Mouse (Mus musculus): ENCODE data around the gene Crlf1. TPM values are rescaled to one million over a fixed set of nuclear protein-coding genes. Genes with fewer than 3 reads are reported as not detected.

Gene Crlf1
- polyA plus RNA-seq, 1 experiment from 2014 or later, result 3.6 TPM

DNA sequence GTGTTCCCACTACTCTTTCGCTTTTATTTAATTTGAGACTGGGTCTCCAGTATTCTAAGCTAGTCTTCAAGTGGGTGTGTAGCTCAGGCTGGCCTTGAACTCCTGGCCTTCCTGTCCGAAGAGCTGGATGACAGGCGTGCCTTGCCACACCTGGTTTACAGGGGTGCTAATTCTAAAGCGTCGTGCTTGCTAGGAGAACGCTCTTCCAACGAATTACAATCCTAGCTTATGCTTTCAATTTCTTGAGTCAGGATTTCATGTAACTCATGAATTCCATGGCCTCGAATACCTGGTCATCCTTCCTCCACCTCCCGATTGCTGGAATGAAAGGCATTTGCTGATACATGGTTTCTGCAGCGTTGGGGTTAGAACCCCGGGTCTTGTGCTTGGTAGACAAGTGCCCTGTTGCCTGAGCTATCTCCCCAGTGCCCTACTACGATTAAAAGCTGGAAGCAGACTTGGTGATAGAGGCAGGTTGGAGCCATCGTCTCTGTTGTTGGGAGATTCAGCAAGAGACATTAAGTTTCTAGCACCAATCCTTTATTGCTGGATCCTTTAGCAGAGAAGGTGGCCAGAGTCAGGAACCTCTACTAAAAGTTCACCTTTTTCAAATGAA lies 35.3 kb downstream of the Crlf1 start:
- ATAC-seq (ENCODE audit: low read depth), result no peak
- H3K9me3 ChIP-seq (replicated peaks), result no peaks in the 10 kb centered on the region
- 10% methylated on average over 13 of the region's 13 CpGs for WGBS (ENCODE audit: insufficient replicate concordance)
- H3K4me2 ChIP-seq, result peak overlapping the region; percentile 79
- peaks cover 59% of the 10 kb centered on the region for H3K4me1 ChIP-seq (replicated peaks)
- H3K27ac ChIP-seq, result peak overlapping the region; percentile 92
- H3K9ac ChIP-seq, result peak overlapping the region; percentile 96
- H3K4me3 ChIP-seq (replicated peaks), result peak overlapping the region; percentile 89
- DNase-seq, result no peak
- H3K27me3 ChIP-seq, result no peaks in the 10 kb centered on the region
- peaks cover 36% of the 10 kb centered on the region for H3K36me3 ChIP-seq

DNA sequence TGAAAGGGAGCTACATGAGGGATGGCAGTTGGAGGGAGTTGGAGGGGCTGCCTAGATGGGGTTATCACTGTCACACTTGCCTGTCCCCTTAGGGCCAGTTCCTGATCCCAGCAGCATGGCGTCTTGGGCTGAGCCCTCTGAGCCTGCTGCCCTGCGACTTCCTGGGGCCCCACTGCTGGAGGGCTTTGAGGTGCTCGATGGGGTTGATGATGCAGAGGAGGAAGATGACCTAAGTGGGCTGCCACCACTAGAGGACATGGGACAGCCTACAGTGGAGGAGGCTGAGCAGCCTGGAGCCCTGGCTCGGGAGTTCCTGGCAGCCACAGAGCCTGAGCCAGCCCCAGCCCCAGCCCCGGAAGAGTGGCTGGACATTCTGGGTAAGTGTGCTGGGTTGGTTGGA lies 36.3 kb downstream of the Crlf1 start:
- peak overlapping the region; percentile 79 for H3K4me2 ChIP-seq
- H3K27me3 ChIP-seq, result no peaks in the 10 kb centered on the region
- H3K27ac ChIP-seq, result peak overlapping the region; percentile 92
- peaks cover 46% of the 10 kb centered on the region for H3K36me3 ChIP-seq
- 23% methylated on average over 5 of the region's 5 CpGs for WGBS (ENCODE audit: insufficient replicate concordance)
- H3K9ac ChIP-seq, result peak overlapping the region; percentile 96
- peak overlapping the region; percentile 89 for H3K4me3 ChIP-seq (replicated peaks)
- ATAC-seq (ENCODE audit: low read depth), result no peak
- DNase-seq, result no peak
- peaks cover 52% of the 10 kb centered on the region for H3K4me1 ChIP-seq (replicated peaks)
- H3K9me3 ChIP-seq (replicated peaks), result no peaks in the 10 kb centered on the region

DNA sequence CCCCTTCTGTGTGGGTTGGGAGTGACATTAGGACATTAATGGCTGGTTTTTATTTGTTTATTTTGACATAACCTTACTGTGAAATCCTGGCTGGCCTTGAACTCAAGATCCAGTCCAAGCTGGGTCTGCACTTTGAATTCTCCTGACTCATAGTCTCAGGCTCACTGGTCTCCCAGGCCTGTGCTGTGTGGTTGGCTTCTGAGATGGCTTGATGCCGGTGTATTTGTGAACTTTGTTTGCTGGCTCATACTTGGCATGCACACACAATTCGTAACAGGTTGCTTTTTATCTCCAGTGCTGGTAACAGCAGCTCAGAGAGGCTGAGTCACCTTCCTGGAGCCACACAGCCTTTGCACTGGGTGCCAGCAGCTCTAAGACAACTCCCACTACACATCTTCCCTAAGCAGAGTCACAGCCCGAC lies 36.8 kb downstream of the Crlf1 start:
- Histone ChIP-seq H3K4me3 (replicated peaks) (peak overlapping the region; percentile 89), H3K4me2 (peak overlapping the region; percentile 79), H3K36me3 (peaks cover 50% of the 10 kb centered on the region), H3K9me3 (replicated peaks) (no peaks in the 10 kb centered on the region), H3K27me3 (no peaks in the 10 kb centered on the region), H3K9ac (peak overlapping the region; percentile 96), H3K4me1 (replicated peaks) (peaks cover 49% of the 10 kb centered on the region), H3K27ac (peak overlapping the region; percentile 92)
- DNase-seq, result no peak
- 0 out of 2 replicates have a peak, but pooled peaks have one; percentile 4 for ATAC-seq (ENCODE audit: low read depth)
- WGBS (ENCODE audit: insufficient replicate concordance), result 70% methylated on average over 3 of the region's 3 CpGs

GRCm38 (mm10) chr8:70530314-70530713 lies 37.4 kb downstream of the Crlf1 start:
- no peak for ATAC-seq (ENCODE audit: low read depth)
- Histone ChIP-seq H3K4me2 (peak overlapping the region; percentile 79), H3K27me3 (no peaks in the 10 kb centered on the region), H3K9me3 (replicated peaks) (no peaks in the 10 kb centered on the region), H3K4me3 (replicated peaks) (peak overlapping the region; percentile 89; the same call in 1 of the 2 replicates), H3K9ac (peak overlapping the region; percentile 96; the same call in 1 of the 2 replicates), H3K36me3 (peaks cover 56% of the 10 kb centered on the region), H3K27ac (peak overlapping the region; percentile 92), H3K4me1 (replicated peaks) (peaks cover 49% of the 10 kb centered on the region)
- 83% methylated on average over 2 of the region's 2 CpGs for WGBS (ENCODE audit: insufficient replicate concordance)
- DNase-seq, result no peak

- Histone ChIP-seq H3K27me3 (no peaks in the 10 kb centered on the region), H3K9me3 (replicated peaks) (no peaks in the 10 kb centered on the region), H3K27ac (no peak overlapping the region), H3K36me3 (peaks cover 75% of the 10 kb centered on the region), H3K4me3 (replicated peaks) (no peak overlapping the region), H3K4me1 (replicated peaks) (peaks cover 29% of the 10 kb centered on the region), H3K9ac (0 out of 2 replicates have a peak overlapping the region, but pooled peaks have one; percentile 2), H3K4me2 (no peak overlapping the region)
- no peak for DNase-seq
- ATAC-seq (ENCODE audit: low read depth), result no peak
- WGBS (ENCODE audit: insufficient replicate concordance), result 94% methylated on average over 12 of the region's 12 CpGs
Measured at GRCm38 (mm10) chr8:70534281-70534680, 41.3 kb downstream of the Crlf1 start.

DNA sequence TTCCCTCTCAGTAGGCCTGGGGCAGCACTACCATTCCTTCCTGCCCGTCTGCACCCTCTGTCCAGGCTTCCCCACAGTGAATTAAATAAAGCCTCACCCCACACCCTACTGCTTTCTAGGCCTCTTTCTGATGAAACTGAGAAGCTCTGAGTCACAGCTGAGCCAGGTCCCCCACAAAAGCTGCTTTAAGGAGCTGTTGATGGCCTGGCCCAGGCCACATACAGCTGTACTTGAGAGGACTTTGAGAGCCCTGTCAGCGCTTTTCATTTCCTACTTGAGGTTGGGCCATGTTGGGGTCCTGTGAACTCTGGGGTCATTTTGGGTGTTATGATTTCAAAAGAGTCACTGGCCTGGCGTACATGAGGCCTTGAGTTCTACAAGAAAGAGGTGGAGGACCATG lies 42.3 kb downstream of the Crlf1 start:
- H3K4me3 ChIP-seq (replicated peaks), result no peak overlapping the region
- peaks cover 24% of the 10 kb centered on the region for H3K4me1 ChIP-seq (replicated peaks)
- no peaks in the 10 kb centered on the region for H3K27me3 ChIP-seq
- 82% methylated on average over 3 of the region's 3 CpGs for WGBS (ENCODE audit: insufficient replicate concordance)
- H3K4me2 ChIP-seq, result no peak overlapping the region
- no peak overlapping the region for H3K9ac ChIP-seq
- peaks cover 70% of the 10 kb centered on the region for H3K36me3 ChIP-seq
- no peaks in the 10 kb centered on the region for H3K9me3 ChIP-seq (replicated peaks)
- ATAC-seq (ENCODE audit: low read depth) (no peak), DNase-seq (no peak)
- H3K27ac ChIP-seq, result no peak overlapping the region

GRCm38 (mm10) chr8:70535701-70536100 lies 42.7 kb downstream of the Crlf1 start:
- H3K27ac ChIP-seq, result no peak overlapping the region
- ATAC-seq (ENCODE audit: low read depth) (no peak), DNase-seq (no peak)
- peaks cover 65% of the 10 kb centered on the region for H3K36me3 ChIP-seq
- H3K27me3 ChIP-seq, result no peaks in the 10 kb centered on the region
- H3K4me1 ChIP-seq (replicated peaks), result peaks cover 24% of the 10 kb centered on the region
- 87% methylated on average over 2 of the region's 2 CpGs for WGBS (ENCODE audit: insufficient replicate concordance)
- no peak overlapping the region for H3K4me3 ChIP-seq (replicated peaks)
- H3K4me2 ChIP-seq, result no peak overlapping the region
- H3K9ac ChIP-seq, result no peak overlapping the region
- H3K9me3 ChIP-seq (replicated peaks), result no peaks in the 10 kb centered on the region

DNA sequence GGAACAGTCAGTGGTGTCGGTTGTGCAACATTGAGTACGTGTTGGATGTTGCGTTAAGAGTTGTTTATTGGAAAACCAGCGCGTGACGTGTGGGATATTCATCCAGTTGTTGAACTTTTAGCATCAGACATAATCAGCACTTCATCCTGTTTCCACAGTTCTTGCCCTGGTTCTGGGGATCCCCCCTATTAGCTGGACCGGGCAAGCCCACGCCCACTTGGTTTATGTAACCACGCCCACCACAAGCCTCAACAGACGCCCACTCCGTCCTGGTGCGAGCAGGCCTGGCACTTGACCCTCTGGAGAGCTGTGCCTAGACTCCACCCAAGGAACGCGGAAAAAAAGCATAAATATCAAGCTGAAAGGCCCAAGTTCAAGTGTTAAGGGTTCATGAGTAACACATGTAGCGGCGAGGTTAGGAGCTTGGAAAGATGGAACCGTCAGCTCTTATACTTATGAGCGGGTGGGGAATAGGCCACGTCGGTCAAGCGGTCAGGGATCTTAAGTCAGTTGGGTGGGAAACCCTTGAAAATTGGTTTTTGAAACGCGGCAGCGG lies 45.1 kb downstream of the Crlf1 start:
- peak overlapping the region; percentile 93 for H3K4me3 ChIP-seq (replicated peaks)
- H3K4me2 ChIP-seq, result peak overlapping the region; percentile 99
- H3K9ac ChIP-seq, result peak overlapping the region; percentile 79
- peaks cover 41% of the 10 kb centered on the region for H3K36me3 ChIP-seq
- 0 out of 2 replicates have a peak, but pooled peaks have one; percentile 9 for ATAC-seq (ENCODE audit: low read depth)
- H3K27ac ChIP-seq, result peak overlapping the region; percentile 92
- H3K9me3 ChIP-seq (replicated peaks), result no peaks in the 10 kb centered on the region
- no peaks in the 10 kb centered on the region for H3K27me3 ChIP-seq
- peaks cover 42% of the 10 kb centered on the region for H3K4me1 ChIP-seq (replicated peaks)
- WGBS (ENCODE audit: insufficient replicate concordance), result 15% methylated on average over 24 of the region's 24 CpGs
- peak; percentile 56 for DNase-seq

- Histone ChIP-seq H3K4me3 (replicated peaks) (peak overlapping the region; percentile 93), H3K36me3 (peaks cover 36% of the 10 kb centered on the region), H3K27me3 (no peaks in the 10 kb centered on the region), H3K9ac (peak overlapping the region; percentile 79), H3K9me3 (replicated peaks) (no peaks in the 10 kb centered on the region), H3K27ac (peak overlapping the region; percentile 98), H3K4me2 (peak overlapping the region; percentile 99), H3K4me1 (replicated peaks) (peaks cover 48% of the 10 kb centered on the region)
- ATAC-seq (ENCODE audit: low read depth), result peak; percentile 50
- peak; percentile 99 for DNase-seq
- WGBS (ENCODE audit: insufficient replicate concordance), result under 1% methylated on average over 32 of the region's 32 CpGs
Measured at GRCm38 (mm10) chr8:70538633-70539076, 45.7 kb downstream of the Crlf1 start.

DNA sequence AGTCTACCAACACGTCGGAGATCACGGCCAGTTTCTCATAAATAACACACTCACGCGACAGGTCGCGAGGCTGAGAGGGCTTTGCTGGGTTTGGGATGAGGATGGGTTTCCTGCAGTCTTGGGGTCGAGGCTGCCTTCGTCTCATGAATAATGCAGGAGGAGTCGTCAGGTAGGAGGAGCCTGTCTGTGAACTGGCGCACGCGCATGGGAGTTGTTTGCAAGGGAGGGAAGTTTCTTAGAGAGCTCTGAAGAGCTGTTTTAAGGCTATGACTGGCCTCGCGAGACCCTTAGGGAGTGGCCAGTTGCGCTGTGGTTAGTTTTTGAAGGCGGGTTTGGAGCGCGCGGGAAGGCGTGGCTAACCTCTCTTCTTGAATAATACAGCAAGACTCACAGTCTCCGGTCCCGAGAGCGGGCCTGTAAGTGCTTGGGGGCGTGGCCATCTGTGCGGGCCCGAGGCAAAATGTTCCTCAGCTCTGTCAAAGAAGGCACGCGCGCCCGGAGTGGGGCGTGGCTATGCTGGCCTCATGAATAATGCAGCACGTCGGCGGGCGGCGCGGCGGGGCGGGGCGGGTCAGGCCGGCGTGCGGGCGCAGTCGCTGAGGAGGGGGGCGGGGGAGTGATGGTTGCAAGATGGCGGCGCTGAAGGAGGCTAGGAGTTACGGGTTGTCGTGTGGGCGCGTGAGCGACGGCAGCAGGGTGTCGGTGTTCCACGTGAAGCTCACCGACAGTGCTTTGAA lies 46.3 kb downstream of the Crlf1 start, which contains the start of gene Ell:
Gene Ell (plus strand): TSS at position 381 of the 737 bp plus-strand sequence.
- H3K4me2 ChIP-seq, result peak within 1 kb of the TSS; percentile 99
- H3K36me3 ChIP-seq, result peaks cover 30% of the 10 kb centered on the region
- no peaks in the 10 kb centered on the region for H3K27me3 ChIP-seq
- H3K27ac ChIP-seq, result peak within 1 kb of the TSS; percentile 98
- DNase-seq (peak; percentile 100), ATAC-seq (ENCODE audit: low read depth) (peak; percentile 84)
- under 1% methylated on average over 58 of the region's 58 CpGs for WGBS (ENCODE audit: insufficient replicate concordance)
- H3K4me3 ChIP-seq (replicated peaks), result peak within 1 kb of the TSS; percentile 93
- H3K9ac ChIP-seq, result peak within 1 kb of the TSS; percentile 93
- H3K4me1 ChIP-seq (replicated peaks), result peaks cover 53% of the 10 kb centered on the region
- H3K9me3 ChIP-seq (replicated peaks), result no peaks in the 10 kb centered on the region

DNA sequence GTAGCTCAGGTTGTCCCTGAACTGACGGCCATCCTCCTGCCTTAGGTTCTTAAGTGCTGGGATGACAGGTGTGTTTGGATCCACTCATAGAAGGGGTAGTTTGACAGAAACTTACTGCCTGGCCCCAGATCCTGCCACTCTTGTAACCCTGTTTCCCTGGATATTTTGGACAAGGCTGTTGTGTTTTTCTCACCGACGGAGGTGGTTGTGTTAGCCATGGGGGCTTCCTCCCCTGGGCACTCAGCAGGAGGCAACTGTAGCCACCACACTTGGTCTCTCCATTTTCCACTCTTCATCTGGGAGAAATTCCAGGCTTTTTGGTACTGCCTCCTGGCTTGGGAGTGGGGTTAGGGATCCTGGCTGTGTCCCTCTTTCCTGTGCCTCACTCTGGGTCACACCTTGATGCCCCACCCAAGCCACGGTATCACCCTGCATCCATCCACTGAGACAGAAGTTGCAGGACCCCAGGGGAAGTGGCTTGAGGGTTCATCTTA lies 47.1 kb downstream of the Crlf1 start:
- Histone ChIP-seq H3K9me3 (replicated peaks) (no peaks in the 10 kb centered on the region), H3K27ac (peak overlapping the region; percentile 98), H3K27me3 (no peaks in the 10 kb centered on the region), H3K4me3 (replicated peaks) (peak overlapping the region; percentile 93), H3K9ac (peak overlapping the region; percentile 93), H3K4me1 (replicated peaks) (peaks cover 62% of the 10 kb centered on the region), H3K4me2 (peak overlapping the region; percentile 99), H3K36me3 (peaks cover 22% of the 10 kb centered on the region)
- ATAC-seq (ENCODE audit: low read depth) (no peak), DNase-seq (no peak)
- 3% methylated on average over 4 of the region's 4 CpGs for WGBS (ENCODE audit: insufficient replicate concordance)

Measured in liver, embryonic 13.5 days (tissue).